Mouse (Mus musculus) skeletal muscle tissue, adult 2 months (tissue): ENCODE data around the gene Dll1.

Experiments used
- DNase-seq: peaks from one replicate; pipeline ENCODE4 v3.0.0-alpha.2; 2012; ENCODE audit warnings: low read depth, low spot score

Dll1 gene

GRCm38 (mm10) chr17:15337906-15338305, 38.8 kb downstream of the Dll1 start:
- no peak for DNase-seq

DNA sequence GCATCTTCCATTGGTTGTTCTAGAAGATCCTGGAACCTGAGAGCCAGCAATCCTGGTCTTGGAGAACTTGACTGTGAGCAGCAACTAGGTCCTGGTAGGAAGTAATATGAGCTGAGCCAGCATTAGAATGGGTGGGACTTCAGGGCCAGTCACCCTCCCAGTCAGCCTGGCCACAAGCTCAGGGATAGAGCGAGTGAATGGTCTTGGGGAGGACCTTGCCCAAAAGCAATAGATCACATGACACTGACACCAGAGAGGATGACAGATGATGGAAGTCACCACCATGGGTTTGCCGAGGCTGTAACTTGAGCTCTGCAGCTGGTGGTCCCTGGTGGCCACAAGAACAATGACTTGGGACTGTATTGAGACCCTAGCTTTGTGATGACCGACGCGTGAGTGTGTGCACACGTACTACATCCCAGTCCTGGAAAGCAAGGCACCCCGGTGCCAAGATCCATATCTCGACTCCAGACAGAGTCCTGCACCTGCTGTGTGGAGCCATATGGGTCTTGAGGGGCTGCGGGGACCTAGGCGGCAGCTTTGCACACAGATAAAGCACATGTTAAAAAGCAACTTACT, 46.8 kb downstream of the Dll1 start:
- no peak for DNase-seq

- peak; percentile 81 for DNase-seq
Measured at GRCm38 (mm10) chr17:15327106-15327505, 49.6 kb downstream of the Dll1 start.

DNA sequence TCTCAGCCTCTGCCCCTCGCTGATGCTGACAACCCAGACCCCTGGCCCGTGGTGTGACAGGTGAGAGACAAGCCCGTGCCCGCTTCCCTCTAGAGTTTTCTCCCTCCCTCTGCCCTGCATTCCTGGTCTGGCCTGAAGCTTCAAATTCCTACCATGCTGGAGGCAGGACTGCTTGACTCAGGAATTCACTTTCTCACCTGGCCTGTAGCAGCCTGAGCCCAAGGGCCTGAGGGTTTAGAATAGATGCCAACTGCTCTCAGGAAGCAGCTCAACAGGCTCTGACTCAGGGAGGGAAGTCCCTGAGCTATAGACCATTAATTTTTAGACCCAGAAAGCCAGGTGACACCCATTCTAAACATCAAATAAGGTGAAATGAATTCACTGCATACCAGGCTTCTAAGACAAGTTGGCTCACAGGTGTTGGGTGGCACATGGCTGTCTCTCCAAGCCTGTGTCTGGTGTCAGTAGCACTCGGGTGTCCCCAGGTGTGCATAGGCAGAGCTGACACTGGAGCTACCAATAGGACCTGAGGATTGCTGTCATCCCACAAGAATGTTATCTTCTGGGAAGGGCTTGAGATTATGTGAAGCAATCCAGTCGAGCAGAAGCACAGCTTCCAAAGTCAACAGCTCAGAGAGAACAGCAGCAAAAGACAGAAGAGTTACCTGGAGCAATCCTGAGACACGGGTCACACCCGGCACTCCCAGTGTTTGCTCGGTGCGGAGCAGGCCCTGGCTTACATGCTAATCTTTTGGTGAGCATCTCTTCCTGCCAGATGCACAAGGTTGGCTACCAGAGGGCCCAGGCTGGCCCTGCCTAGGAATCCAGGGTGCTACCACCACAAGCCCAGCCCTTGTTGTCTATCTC, 50.5 kb downstream of the Dll1 start:
- DNase-seq: no peak

GRCm38 (mm10) chr17:15323191-15323834, 53.4 kb downstream of the Dll1 start:
- no peak for DNase-seq
